Mouse (Mus musculus): ENCODE data around the gene Col27a1. TPM values are rescaled to one million over a fixed set of nuclear protein-coding genes. Genes with fewer than 3 reads are reported as not detected.
A peak's percentile ranks its signal among the peaks of the same experiment; 100 is the strongest.

Gene Col27a1
- polyA plus RNA-seq, 1 experiment from 2014 or later = 4.4 TPM

GRCm38 (mm10) chr4:63345261-63345660, 131.5 kb downstream of the Col27a1 start:
- no peak overlapping the region for H3K4me2 ChIP-seq (replicated peaks; ENCODE audit: low read depth, low read length)
- H3K27ac ChIP-seq (ENCODE audit: low read depth, low read length) = no peak overlapping the region
- ATAC-seq (ENCODE audit: low FRiP score) (no peak), DNase-seq (ENCODE audit: low spot score) (no peak)
- H3K27me3 ChIP-seq (ENCODE audit: control insufficient read depth, insufficient read depth, low read length) = no peaks in the 10 kb centered on the region
- no peaks in the 10 kb centered on the region for H3K4me1 ChIP-seq (replicated peaks; ENCODE audit: control insufficient read depth, insufficient read depth, low read length)
- no peak overlapping the region for H3K9ac ChIP-seq (ENCODE audit: low read depth, low read length)
- H3K9me3 ChIP-seq (ENCODE audit: control insufficient read depth, low read length) = no peaks in the 10 kb centered on the region
- H3K36me3 ChIP-seq (ENCODE audit: control insufficient read depth, insufficient read depth, low read length) = no peaks in the 10 kb centered on the region
- no peak overlapping the region for H3K4me3 ChIP-seq (ENCODE audit: low read depth, low read length)

- Histone ChIP-seq H3K9me3 (ENCODE audit: control insufficient read depth, low read length) (no peaks in the 10 kb centered on the region), H3K4me1 (replicated peaks; ENCODE audit: control insufficient read depth, insufficient read depth, low read length) (no peaks in the 10 kb centered on the region), H3K27ac (ENCODE audit: low read depth, low read length) (no peak overlapping the region), H3K4me2 (replicated peaks; ENCODE audit: low read depth, low read length) (no peak overlapping the region), H3K9ac (ENCODE audit: low read depth, low read length) (no peak overlapping the region), H3K4me3 (ENCODE audit: low read depth, low read length) (no peak overlapping the region), H3K27me3 (ENCODE audit: control insufficient read depth, insufficient read depth, low read length) (no peaks in the 10 kb centered on the region), H3K36me3 (ENCODE audit: control insufficient read depth, insufficient read depth, low read length) (no peaks in the 10 kb centered on the region)
- DNase-seq (ENCODE audit: low spot score) (no peak), ATAC-seq (ENCODE audit: low FRiP score) (no peak)
- WGBS = 86% methylated on average over 4 of the region's 4 CpGs
Observed at GRCm38 (mm10) chr4:63346659-63347058, 132.9 kb downstream of the Col27a1 start.

DNA sequence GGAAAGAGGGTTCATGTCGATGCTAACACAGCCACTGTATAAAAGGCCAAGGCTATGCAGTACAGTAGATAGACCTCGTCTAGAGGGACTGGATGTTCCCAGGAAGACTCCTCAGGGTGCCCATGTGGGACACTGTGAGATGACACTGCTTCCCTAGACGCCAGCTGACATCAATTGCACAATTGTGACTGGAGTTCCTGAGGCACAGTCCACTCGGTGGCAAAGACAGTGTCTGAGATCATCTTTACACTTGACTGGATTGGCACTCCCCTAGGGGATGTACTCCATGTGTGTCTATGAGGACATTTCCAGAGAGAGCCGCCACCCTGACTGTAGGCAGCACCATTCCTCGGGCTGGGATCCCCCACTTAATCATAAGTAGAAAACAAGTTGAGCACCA, 134.7 kb downstream of the Col27a1 start:
- H3K4me1 ChIP-seq (replicated peaks; ENCODE audit: control insufficient read depth, insufficient read depth, low read length) = no peaks in the 10 kb centered on the region
- H3K9me3 ChIP-seq (ENCODE audit: control insufficient read depth, low read length) = no peaks in the 10 kb centered on the region
- ATAC-seq (ENCODE audit: low FRiP score) (no peak), DNase-seq (ENCODE audit: low spot score) (no peak)
- H3K4me2 ChIP-seq (replicated peaks; ENCODE audit: low read depth, low read length) = no peak overlapping the region
- H3K36me3 ChIP-seq (ENCODE audit: control insufficient read depth, insufficient read depth, low read length) = no peaks in the 10 kb centered on the region
- WGBS = 72% methylated on average over 6 of the region's 6 CpGs
- no peak overlapping the region for H3K9ac ChIP-seq (ENCODE audit: low read depth, low read length)
- no peak overlapping the region for H3K4me3 ChIP-seq (ENCODE audit: low read depth, low read length)
- no peaks in the 10 kb centered on the region for H3K27me3 ChIP-seq (ENCODE audit: control insufficient read depth, insufficient read depth, low read length)
- no peak overlapping the region for H3K27ac ChIP-seq (ENCODE audit: low read depth, low read length)

DNA sequence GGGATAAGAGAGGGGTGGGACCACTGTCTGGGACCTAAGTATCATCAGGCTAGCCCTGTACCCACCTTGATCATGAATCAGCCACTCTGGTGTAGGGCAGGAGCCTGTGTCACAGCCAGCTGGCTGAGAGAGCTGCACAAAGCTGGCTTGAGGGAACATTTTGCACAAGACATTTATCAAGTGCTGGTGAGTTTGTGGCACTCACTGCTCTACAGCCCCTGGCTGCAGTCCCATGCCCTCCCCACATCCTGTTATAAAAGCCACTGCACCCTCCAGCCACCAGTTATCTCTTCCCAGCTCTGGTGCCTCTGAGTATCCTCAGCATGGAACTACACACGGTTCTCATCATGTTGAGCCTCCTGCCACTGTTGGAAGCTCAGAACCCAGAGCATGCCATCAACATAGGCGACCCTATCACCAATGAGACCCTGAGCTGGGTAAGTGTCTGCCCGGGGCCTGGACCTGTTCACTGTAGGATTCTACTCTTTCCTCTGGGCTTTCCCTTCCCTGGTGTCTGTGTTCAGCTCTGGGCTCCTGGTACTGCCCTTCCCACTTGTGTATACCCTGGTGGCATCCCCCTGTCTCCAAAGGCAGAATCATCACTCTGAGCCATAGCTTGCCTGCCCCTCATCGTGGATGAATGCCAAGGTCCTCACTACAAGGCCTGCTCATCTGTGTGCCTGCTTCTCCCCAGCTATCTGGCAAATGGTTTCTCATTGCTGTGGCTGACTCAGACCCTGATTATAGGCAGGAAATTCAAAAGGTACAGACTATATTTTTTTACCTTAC, 142.3 kb downstream of the Col27a1 start, which contains the start of gene Orm3:
TSS of gene Orm3 (plus strand) at position 286 of the 789 bp plus-strand sequence.
- Histone ChIP-seq H3K4me2 (replicated peaks; ENCODE audit: low read depth, low read length) (no peak within 1 kb of the TSS), H3K4me3 (ENCODE audit: low read depth, low read length) (no peak within 1 kb of the TSS), H3K27me3 (ENCODE audit: control insufficient read depth, insufficient read depth, low read length) (no peaks in the 10 kb centered on the region), H3K9ac (ENCODE audit: low read depth, low read length) (no peak within 1 kb of the TSS), H3K4me1 (replicated peaks; ENCODE audit: control insufficient read depth, insufficient read depth, low read length) (no peaks in the 10 kb centered on the region), H3K27ac (ENCODE audit: low read depth, low read length) (no peak within 1 kb of the TSS), H3K36me3 (ENCODE audit: control insufficient read depth, insufficient read depth, low read length) (no peaks in the 10 kb centered on the region), H3K9me3 (ENCODE audit: control insufficient read depth, low read length) (no peaks in the 10 kb centered on the region)
- DNase-seq (ENCODE audit: low spot score) = no peak
- ATAC-seq (ENCODE audit: low FRiP score) = no peak
- WGBS = 79% methylated on average over 4 of the region's 4 CpGs

DNA sequence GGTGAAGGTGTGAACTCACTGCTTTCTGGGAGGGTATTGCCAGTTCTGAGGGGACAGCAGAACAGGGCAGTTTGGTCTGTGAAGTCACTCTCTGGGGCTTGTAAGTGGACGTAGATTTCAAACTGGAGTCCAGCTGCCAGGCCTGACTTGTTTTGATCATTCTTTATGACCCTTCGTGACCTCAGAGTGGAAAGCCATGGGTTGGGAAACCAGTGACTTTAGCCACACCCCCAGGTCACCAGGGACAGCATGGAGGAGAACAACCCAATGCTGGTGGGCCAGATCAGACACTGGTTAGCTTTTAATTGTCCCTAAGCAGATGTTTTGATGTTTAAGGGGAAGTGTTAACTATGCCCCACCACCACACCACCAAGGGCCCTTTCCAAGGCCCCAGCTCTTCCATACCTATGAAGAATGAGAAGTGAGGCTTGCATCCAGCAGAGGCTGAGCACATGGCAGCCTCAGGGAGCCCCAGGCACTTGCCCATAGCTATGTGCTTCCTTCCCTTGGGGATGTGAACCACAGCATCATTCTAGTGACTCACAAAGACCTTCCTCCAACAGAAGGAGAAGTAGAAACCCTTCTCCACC, 143.3 kb downstream of the Col27a1 start:
- Histone ChIP-seq H3K9me3 (ENCODE audit: control insufficient read depth, low read length) (no peaks in the 10 kb centered on the region), H3K27ac (ENCODE audit: low read depth, low read length) (no peak overlapping the region), H3K9ac (ENCODE audit: low read depth, low read length) (no peak overlapping the region), H3K4me2 (replicated peaks; ENCODE audit: low read depth, low read length) (no peak overlapping the region), H3K4me3 (ENCODE audit: low read depth, low read length) (no peak overlapping the region), H3K27me3 (ENCODE audit: control insufficient read depth, insufficient read depth, low read length) (no peaks in the 10 kb centered on the region), H3K36me3 (ENCODE audit: control insufficient read depth, insufficient read depth, low read length) (no peaks in the 10 kb centered on the region), H3K4me1 (replicated peaks; ENCODE audit: control insufficient read depth, insufficient read depth, low read length) (no peaks in the 10 kb centered on the region)
- DNase-seq (ENCODE audit: low spot score) (no peak), ATAC-seq (ENCODE audit: low FRiP score) (no peak)
- 55% methylated on average over 2 of the region's 2 CpGs for WGBS

DNA sequence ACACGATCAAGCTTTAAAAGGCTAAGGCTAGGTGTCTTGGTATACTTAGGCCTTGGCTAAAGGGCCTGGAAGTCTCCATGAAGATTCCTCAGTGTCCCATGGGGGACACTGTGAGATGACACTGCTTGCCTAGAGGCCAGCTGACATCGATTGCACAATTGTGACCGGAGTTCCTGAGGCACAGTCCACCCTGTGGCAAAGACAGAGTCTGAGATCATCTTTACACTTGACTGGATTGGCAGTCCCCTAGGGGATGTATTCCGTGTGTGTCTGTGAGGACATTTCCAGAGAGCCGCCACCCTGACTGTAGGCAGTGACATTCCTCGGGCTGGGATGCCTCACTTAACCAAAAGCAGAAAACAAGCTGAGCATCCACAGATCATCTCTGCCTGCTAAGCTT, 146.1 kb downstream of the Col27a1 start:
- Histone ChIP-seq H3K27me3 (ENCODE audit: control insufficient read depth, insufficient read depth, low read length) (no peaks in the 10 kb centered on the region), H3K4me1 (replicated peaks; ENCODE audit: control insufficient read depth, insufficient read depth, low read length) (no peaks in the 10 kb centered on the region), H3K36me3 (ENCODE audit: control insufficient read depth, insufficient read depth, low read length) (no peaks in the 10 kb centered on the region), H3K9me3 (ENCODE audit: control insufficient read depth, low read length) (no peaks in the 10 kb centered on the region), H3K9ac (ENCODE audit: low read depth, low read length) (no peak overlapping the region), H3K4me3 (ENCODE audit: low read depth, low read length) (no peak overlapping the region), H3K27ac (ENCODE audit: low read depth, low read length) (no peak overlapping the region), H3K4me2 (replicated peaks; ENCODE audit: low read depth, low read length) (no peak overlapping the region)
- DNase-seq (ENCODE audit: low spot score) (no peak), ATAC-seq (ENCODE audit: low FRiP score) (peak; percentile 36; the same call in 1 of the 2 replicates)
- 77% methylated on average over 6 of the region's 6 CpGs for WGBS

DNA sequence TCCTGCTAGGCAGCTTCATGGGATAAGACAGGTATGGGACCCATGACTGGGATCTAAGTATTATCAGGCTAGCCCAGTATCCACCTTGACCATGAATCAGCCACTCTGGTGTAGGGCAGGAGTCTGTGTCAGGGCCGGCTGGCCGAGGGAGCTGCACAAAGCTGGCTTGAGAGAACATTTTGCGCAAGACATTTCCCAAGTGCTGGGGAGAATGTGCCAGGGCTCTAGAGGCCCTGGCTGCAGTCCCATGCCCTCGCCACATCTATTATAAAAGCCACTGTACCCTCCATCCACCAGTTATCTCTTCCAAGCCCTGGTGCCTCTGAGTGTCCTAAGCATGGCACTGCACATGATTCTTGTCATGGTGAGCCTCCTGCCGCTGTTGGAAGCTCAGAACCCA, 148.3 kb downstream of the Col27a1 start, which contains the start of gene Orm2:
TSS of gene Orm2 (plus strand) at position 300 of the 400 bp plus-strand sequence.
- Histone ChIP-seq H3K27me3 (ENCODE audit: control insufficient read depth, insufficient read depth, low read length) (no peaks in the 10 kb centered on the region), H3K4me2 (replicated peaks; ENCODE audit: low read depth, low read length) (no peak within 1 kb of the TSS), H3K27ac (ENCODE audit: low read depth, low read length) (no peak within 1 kb of the TSS), H3K4me1 (replicated peaks; ENCODE audit: control insufficient read depth, insufficient read depth, low read length) (no peaks in the 10 kb centered on the region), H3K36me3 (ENCODE audit: control insufficient read depth, insufficient read depth, low read length) (no peaks in the 10 kb centered on the region), H3K9ac (ENCODE audit: low read depth, low read length) (no peak within 1 kb of the TSS), H3K4me3 (ENCODE audit: low read depth, low read length) (no peak within 1 kb of the TSS), H3K9me3 (ENCODE audit: control insufficient read depth, low read length) (no peaks in the 10 kb centered on the region)
- no peak for DNase-seq (ENCODE audit: low spot score)
- ATAC-seq (ENCODE audit: low FRiP score) = no peak
- 91% methylated on average over 5 of the region's 5 CpGs for WGBS

GRCm38 (mm10) chr4:63368577-63368976, 154.8 kb downstream of the Col27a1 start:
- H3K27ac ChIP-seq (ENCODE audit: low read depth, low read length) = no peak overlapping the region
- ATAC-seq (ENCODE audit: low FRiP score) (peak; percentile 38), DNase-seq (ENCODE audit: low spot score) (peak; percentile 90)
- no peak overlapping the region for H3K9ac ChIP-seq (ENCODE audit: low read depth, low read length)
- no peaks in the 10 kb centered on the region for H3K27me3 ChIP-seq (ENCODE audit: control insufficient read depth, insufficient read depth, low read length)
- WGBS = 13% methylated on average over 4 of the region's 4 CpGs
- no peaks in the 10 kb centered on the region for H3K36me3 ChIP-seq (ENCODE audit: control insufficient read depth, insufficient read depth, low read length)
- H3K4me2 ChIP-seq (replicated peaks; ENCODE audit: low read depth, low read length) = no peak overlapping the region
- H3K4me3 ChIP-seq (ENCODE audit: low read depth, low read length) = no peak overlapping the region
- H3K4me1 ChIP-seq (replicated peaks; ENCODE audit: control insufficient read depth, insufficient read depth, low read length) = no peaks in the 10 kb centered on the region
- H3K9me3 ChIP-seq (ENCODE audit: control insufficient read depth, low read length) = no peaks in the 10 kb centered on the region

DNA sequence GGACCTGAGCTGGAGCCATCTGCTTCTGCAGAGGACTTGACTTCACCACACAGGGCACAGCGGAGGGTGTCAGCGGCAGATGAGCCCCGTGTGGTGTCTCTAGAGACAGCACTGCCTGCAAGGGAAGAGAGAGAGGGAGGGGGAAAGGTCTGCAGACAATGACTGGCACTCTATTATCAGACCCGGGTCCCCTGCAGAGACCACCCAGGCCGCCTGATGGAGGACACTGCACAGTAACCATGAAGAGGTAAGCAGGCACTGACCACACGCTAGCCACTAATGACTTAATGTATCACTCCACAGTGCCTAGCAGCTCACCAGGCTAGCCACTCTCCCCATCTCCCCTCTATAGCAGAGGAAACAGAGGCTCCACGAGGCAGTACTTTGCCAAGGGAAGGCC, 157.1 kb downstream of the Col27a1 start:
- Histone ChIP-seq H3K4me2 (replicated peaks; ENCODE audit: low read depth, low read length) (no peak overlapping the region), H3K27me3 (ENCODE audit: control insufficient read depth, insufficient read depth, low read length) (no peaks in the 10 kb centered on the region), H3K4me3 (ENCODE audit: low read depth, low read length) (no peak overlapping the region), H3K9ac (ENCODE audit: low read depth, low read length) (no peak overlapping the region), H3K4me1 (replicated peaks; ENCODE audit: control insufficient read depth, insufficient read depth, low read length) (no peaks in the 10 kb centered on the region), H3K36me3 (ENCODE audit: control insufficient read depth, insufficient read depth, low read length) (no peaks in the 10 kb centered on the region), H3K9me3 (ENCODE audit: control insufficient read depth, low read length) (no peaks in the 10 kb centered on the region), H3K27ac (ENCODE audit: low read depth, low read length) (no peak overlapping the region)
- ATAC-seq (ENCODE audit: low FRiP score) = no peak
- WGBS = 27% methylated on average over 7 of the region's 7 CpGs
- DNase-seq (ENCODE audit: low spot score) = no peak

Data from hindbrain, embryonic 11.5 days (tissue).